Mouse (Mus musculus) stomach, embryonic 14.5 days (tissue): Measurements from ENCODE around the gene Ifitm10. TPM values are rescaled to one million over a fixed set of nuclear protein-coding genes. Genes with fewer than 3 reads are reported as not detected.

Experiments used
- ATAC-seq: fragments of 200-750 bp; cut with Nextera tagmentation; 2 replicates; pipeline ENCODE4 v1.8.0; 2017; ENCODE audit warnings: low read depth, moderate TSS enrichment; ENCODE audit not compliant: insufficient number of reproducible peaks, insufficient read depth, low FRiP score
- H3K27ac ChIP-seq: fragments of 300-500 bp; sonication (generic); 2 replicates; pipeline ENCODE4 v1.5.1; 2014; ENCODE audit warnings: mild to moderate bottlenecking, low read length, moderate library complexity, mixed read lengths
- H3K27me3 ChIP-seq: fragments of 300-500 bp; sonication (generic); 2 replicates; pipeline ENCODE4 v1.6.1; 2014; ENCODE audit warnings: low read length, control low read depth, mixed read lengths; ENCODE audit not compliant: control insufficient read depth, insufficient read depth
- H3K36me3 ChIP-seq: fragments of 300-500 bp; sonication (generic); 2 replicates; pipeline ENCODE4 v1.6.1; 2014; ENCODE audit warnings: mild to moderate bottlenecking, control low read depth, low read length, moderate library complexity, mixed read lengths; ENCODE audit not compliant: control insufficient read depth, insufficient read depth
- H3K4me1 ChIP-seq: fragments of 300-500 bp; sonication (generic); 2 replicates; pipeline ENCODE4 v1.6.1; 2014; ENCODE audit warnings: low read length, control low read depth, mixed read lengths; ENCODE audit not compliant: control insufficient read depth, insufficient read depth
- H3K4me2 ChIP-seq: fragments of 300-500 bp; sonication (generic); replicated peaks from 2 replicates; pipeline ENCODE4 v1.6.1; 2014; ENCODE audit warnings: low read depth, low read length, control low read depth
- H3K4me3 ChIP-seq: fragments of 300-500 bp; sonication (generic); 2 replicates; pipeline ENCODE4 v1.5.1; 2014; ENCODE audit warnings: low read depth, low read length, control low read depth
- H3K9ac ChIP-seq: fragments of 300-500 bp; sonication (generic); replicated peaks from 2 replicates; pipeline ENCODE4 v1.6.1; 2014; ENCODE audit warnings: low read depth, mild to moderate bottlenecking, control low read depth, low read length, moderate library complexity, mixed read lengths
- H3K9me3 ChIP-seq: fragments of 300-500 bp; sonication (generic); 2 replicates; pipeline ENCODE4 v1.6.1; 2016; ENCODE audit warnings: low read depth, low read length, control low read depth; ENCODE audit not compliant: control insufficient read depth
- WGBS: fragments of 180-500 bp; shearing (Covaris S2); extraction: QIAGEN DNeasy Blood & Tissue Kit; methylation state at CpG from one replicate; pipeline ENCODE4 v1.1.7; 2014; 5-methylcytosine and 5-hydroxymethylcytosine counted together
- polyA plus RNA-seq: library from polyadenylated mRNA; unstranded; fragments of >200 nt; fragmentation: Nextera tagmentation; extraction: Ambion mirVana; gene quantifications from 2 replicates; pipeline ENCODE4 v1.2.1, GENCODE M21; 2014

Gene Ifitm10
- polyA plus RNA-seq, 1 experiment from 2014 or later: 2.5 TPM

GRCm38 (mm10) chr7:142368856-142369255 is 4.7 kb downstream of the Ifitm10 start:
- no peak for ATAC-seq
- peaks cover 22% of the 10 kb centered on the region for H3K27me3 ChIP-seq
- no peaks in the 10 kb centered on the region for H3K4me1 ChIP-seq
- H3K9me3 ChIP-seq: no peaks in the 10 kb centered on the region
- H3K4me3 ChIP-seq: no peak overlapping the region
- no peaks in the 10 kb centered on the region for H3K36me3 ChIP-seq
- no peak overlapping the region for H3K27ac ChIP-seq
- WGBS: 75% methylated on average over 2 of the region's 2 CpGs
- H3K9ac ChIP-seq: no peak overlapping the region
- H3K4me2 ChIP-seq: no peak overlapping the region

GRCm38 (mm10) chr7:142363107-142363506 is 10.4 kb downstream of the Ifitm10 start:
- no peaks in the 10 kb centered on the region for H3K36me3 ChIP-seq
- H3K9ac ChIP-seq: no peak overlapping the region
- no peak overlapping the region for H3K4me3 ChIP-seq
- peaks cover 5% of the 10 kb centered on the region; the same call in 1 of the 2 replicates for H3K4me1 ChIP-seq
- no peaks in the 10 kb centered on the region for H3K9me3 ChIP-seq
- H3K27me3 ChIP-seq: no peaks in the 10 kb centered on the region
- H3K4me2 ChIP-seq: no peak overlapping the region
- 78% methylated on average over 4 of the region's 4 CpGs for WGBS
- H3K27ac ChIP-seq: no peak overlapping the region
- ATAC-seq: no peak

- H3K9me3 ChIP-seq: no peaks in the 10 kb centered on the region
- no peak overlapping the region for H3K4me3 ChIP-seq
- peaks cover 5% of the 10 kb centered on the region; the same call in 1 of the 2 replicates for H3K4me1 ChIP-seq
- H3K27me3 ChIP-seq: no peaks in the 10 kb centered on the region
- no peaks in the 10 kb centered on the region for H3K36me3 ChIP-seq
- ATAC-seq: no peak
- H3K4me2 ChIP-seq: no peak overlapping the region
- H3K27ac ChIP-seq: no peak overlapping the region
- H3K9ac ChIP-seq: no peak overlapping the region
Observed at GRCm38 (mm10) chr7:142360743-142361142, 12.8 kb downstream of the Ifitm10 start.

- H3K4me3 ChIP-seq: no peak overlapping the region
- peak; percentile 34; the same call in 1 of the 2 replicates for ATAC-seq
- H3K4me2 ChIP-seq: no peak overlapping the region
- H3K27ac ChIP-seq: no peak overlapping the region
- peaks cover 5% of the 10 kb centered on the region; the same call in 1 of the 2 replicates for H3K4me1 ChIP-seq
- H3K9me3 ChIP-seq: no peaks in the 10 kb centered on the region
- H3K36me3 ChIP-seq: no peaks in the 10 kb centered on the region
- WGBS: 57% methylated on average over 8 of the region's 8 CpGs
- no peaks in the 10 kb centered on the region for H3K27me3 ChIP-seq
- H3K9ac ChIP-seq: no peak overlapping the region
Observed at GRCm38 (mm10) chr7:142359129-142359528, 14.4 kb downstream of the Ifitm10 start.

GRCm38 (mm10) chr7:142357566-142357965 is 16.0 kb downstream of the Ifitm10 start:
- ATAC-seq: no peak
- no peak overlapping the region for H3K4me2 ChIP-seq
- no peak overlapping the region for H3K4me3 ChIP-seq
- H3K9ac ChIP-seq: no peak overlapping the region
- WGBS: 42% methylated on average over 3 of the region's 3 CpGs
- H3K27ac ChIP-seq: no peak overlapping the region
- H3K36me3 ChIP-seq: no peaks in the 10 kb centered on the region
- no peaks in the 10 kb centered on the region for H3K27me3 ChIP-seq
- H3K9me3 ChIP-seq: no peaks in the 10 kb centered on the region
- peaks cover 6% of the 10 kb centered on the region; the same call in 1 of the 2 replicates for H3K4me1 ChIP-seq

GRCm38 (mm10) chr7:142354661-142355233 is 18.8 kb downstream of the Ifitm10 start:
- Histone ChIP-seq H3K4me3 (no peak overlapping the region), H3K36me3 (no peaks in the 10 kb centered on the region), H3K4me1 (peaks cover 10% of the 10 kb centered on the region; the same call in 1 of the 2 replicates), H3K9ac (no peak overlapping the region), H3K27me3 (no peaks in the 10 kb centered on the region), H3K4me2 (no peak overlapping the region), H3K27ac (no peak overlapping the region), H3K9me3 (no peaks in the 10 kb centered on the region)
- ATAC-seq: no peak
- WGBS: 48% methylated on average over 8 of the region's 8 CpGs

- H3K9ac ChIP-seq: no peak overlapping the region
- no peak overlapping the region for H3K27ac ChIP-seq
- H3K4me2 ChIP-seq: no peak overlapping the region
- no peaks in the 10 kb centered on the region for H3K36me3 ChIP-seq
- peaks cover 7% of the 10 kb centered on the region; the same call in 1 of the 2 replicates for H3K4me1 ChIP-seq
- no peaks in the 10 kb centered on the region for H3K27me3 ChIP-seq
- no peaks in the 10 kb centered on the region for H3K9me3 ChIP-seq
- no peak for ATAC-seq
- 66% methylated on average over 5 of the region's 5 CpGs for WGBS
- no peak overlapping the region for H3K4me3 ChIP-seq
Observed at GRCm38 (mm10) chr7:142353854-142354253, 19.7 kb downstream of the Ifitm10 start.

GRCm38 (mm10) chr7:142351569-142351968 is 22.0 kb downstream of the Ifitm10 start:
- WGBS: 55% methylated on average over 5 of the region's 5 CpGs
- Histone ChIP-seq H3K9me3 (no peaks in the 10 kb centered on the region), H3K4me2 (no peak overlapping the region), H3K27me3 (no peaks in the 10 kb centered on the region), H3K4me3 (no peak overlapping the region), H3K36me3 (no peaks in the 10 kb centered on the region), H3K27ac (0 out of 2 replicates have a peak overlapping the region, but pooled peaks have one; percentile 30), H3K4me1 (0 out of 2 replicates have a peak, but pooled peaks cover 5% of the 10 kb centered on the region), H3K9ac (no peak overlapping the region)
- ATAC-seq: no peak
